Mouse (Mus musculus): ENCODE data around the gene Gm21983.

DNA sequence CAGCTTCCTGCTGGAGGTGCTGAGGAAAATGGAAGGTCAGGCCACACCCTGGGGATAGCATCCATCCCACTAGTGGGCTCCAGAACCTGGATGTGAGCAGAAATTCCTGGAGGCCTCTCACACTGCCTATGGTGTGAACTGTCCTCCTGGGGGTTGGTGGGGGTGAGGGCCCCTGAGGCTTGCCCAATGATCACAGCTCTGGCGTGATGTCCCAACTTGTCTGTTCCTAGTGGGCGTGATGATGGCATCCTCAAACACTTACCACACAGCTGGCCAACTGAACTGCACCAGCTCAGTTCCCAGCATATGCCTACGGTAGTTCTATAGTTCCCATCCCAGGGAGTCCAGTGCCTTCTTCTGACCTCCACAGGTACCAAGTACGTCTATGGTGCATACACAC is 55.9 kb downstream of the Gm21983 start:
- TF ChIP-seq CTCF (IDR thresholded peaks at IDR 0.05; ENCODE audit: low read depth, low read length) (no peak), POLR2AphosphoS5 (IDR thresholded peaks at IDR 0.05; ENCODE audit: insufficient replicate concordance, low read depth, low read length) (no peak)
